ENCODE assay signal across 8 mouse cellular contexts in the genomic region with DNA sequence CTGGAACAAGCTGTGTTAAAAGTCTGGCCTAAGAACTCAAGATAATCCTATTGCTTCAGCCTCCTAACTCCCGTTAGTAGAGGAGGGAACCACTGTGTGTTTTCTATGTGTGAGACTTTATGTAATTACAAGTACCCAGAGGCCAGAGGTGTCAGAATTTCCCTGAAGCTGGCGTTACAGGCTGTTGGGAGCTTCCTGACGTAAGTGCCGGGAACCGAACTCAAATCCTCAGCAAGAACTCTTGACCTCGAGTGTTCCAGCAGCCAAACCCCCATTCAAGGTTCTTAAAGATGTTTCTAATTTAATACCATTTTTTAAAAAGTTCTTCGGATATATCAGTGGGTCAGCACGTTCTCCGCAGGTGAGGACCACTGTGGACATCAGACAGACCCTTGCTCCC. TPM values are rescaled to one million over a fixed set of nuclear protein-coding genes. Genes with fewer than 3 reads are reported as not detected.
DNase-seq lines count a peak whose midpoint lies in the region; ATAC-seq lines count a peak whose summit lies in the region.

No protein-coding gene starts in this region.

- intact Hi-C loops in heart, postnatal 14 days (cut with DNase I) = no loop called here

- ATAC-seq in heart, embryonic 16.5 days (replicated peaks; ENCODE audit: extremely low read depth, insufficient read depth, low FRiP score) = no peak
- ATAC-seq in hindbrain, embryonic 11.5 days (ENCODE audit: low FRiP score) = no peak
- no peak for ATAC-seq in midbrain, embryonic 11.5 days (ENCODE audit: low FRiP score)

- H3K9ac ChIP-seq in heart, embryonic 16.5 days (ENCODE audit: low read length) = peak overlapping the region; percentile 60; the same call in 1 of the 2 replicates
- H3K9ac ChIP-seq in hindbrain, embryonic 11.5 days (ENCODE audit: low read depth, low read length) = no peak overlapping the region
- H3K9ac ChIP-seq in midbrain, embryonic 11.5 days (ENCODE audit: low read length) = peak overlapping the region; percentile 95; the same call in 1 of the 2 replicates

- H3K4me3 ChIP-seq in heart, embryonic 16.5 days (ENCODE audit: low read length) = peak overlapping the region; percentile 83
- H3K4me3 ChIP-seq in hindbrain, embryonic 11.5 days (ENCODE audit: low read depth, low read length) = no peak overlapping the region
- peak overlapping the region; percentile 87 for H3K4me3 ChIP-seq in midbrain, embryonic 11.5 days (ENCODE audit: low read depth, low read length)

- DNase-seq in heart, postnatal 14 days = no peak
- peak; percentile 28 for DNase-seq in R1 (ENCODE audit: low read depth, low spot score)
- DNase-seq in hindbrain, embryonic 11.5 days (ENCODE audit: low spot score) = no peak
- DNase-seq in midbrain, embryonic 11.5 days (ENCODE audit: low spot score, missing footprints) = peak; percentile 89
- DNase-seq in layer of hippocampus, postnatal 14 days (ENCODE audit: low spot score in 2 of 2) = no peak
- DNase-seq in kidney, adult 18-20 months = no peak
- no peak for DNase-seq in frontal cortex, postnatal 14 days (ENCODE audit: low spot score in 2 of 2)

- peaks cover 2% of the 10 kb centered on the region; the same call in 1 of the 2 replicates for H3K9me3 ChIP-seq in heart, embryonic 16.5 days (replicated peaks; ENCODE audit: control insufficient read depth, low read length)
- peaks cover 2% of the 10 kb centered on the region; the same call in 1 of the 2 replicates for H3K9me3 ChIP-seq in hindbrain, embryonic 11.5 days (ENCODE audit: control insufficient read depth, low read length)
- H3K9me3 ChIP-seq in midbrain, embryonic 11.5 days (ENCODE audit: control insufficient read depth, low read length) = no peaks in the 10 kb centered on the region

- H3K4me2 ChIP-seq in heart, embryonic 16.5 days (ENCODE audit: low read depth, low read length) = peak overlapping the region; percentile 91
- peak overlapping the region; percentile 88 for H3K4me2 ChIP-seq in hindbrain, embryonic 11.5 days (replicated peaks; ENCODE audit: low read depth, low read length)
- H3K4me2 ChIP-seq in midbrain, embryonic 11.5 days = peak overlapping the region; percentile 89

- H3K4me1 ChIP-seq in heart, embryonic 16.5 days (ENCODE audit: control insufficient read depth, insufficient read depth, low read length) = peaks cover 26% of the 10 kb centered on the region
- peaks cover 10% of the 10 kb centered on the region for H3K4me1 ChIP-seq in hindbrain, embryonic 11.5 days (replicated peaks; ENCODE audit: control insufficient read depth, insufficient read depth, low read length)
- peaks cover 27% of the 10 kb centered on the region for H3K4me1 ChIP-seq in midbrain, embryonic 11.5 days (ENCODE audit: control insufficient read depth, insufficient read depth, low read length)

- H3K27me3 ChIP-seq in heart, embryonic 16.5 days (ENCODE audit: control insufficient read depth, insufficient read depth, low read length) = no peaks in the 10 kb centered on the region; the same call in 1 of the 2 replicates
- H3K27me3 ChIP-seq in hindbrain, embryonic 11.5 days (ENCODE audit: control insufficient read depth, insufficient read depth, low read length) = no peaks in the 10 kb centered on the region
- no peaks in the 10 kb centered on the region for H3K27me3 ChIP-seq in midbrain, embryonic 11.5 days (ENCODE audit: control insufficient read depth, insufficient read depth, low read length)

- peak overlapping the region; percentile 66 for H3K27ac ChIP-seq in heart, embryonic 16.5 days (ENCODE audit: low read length)
- no peak overlapping the region for H3K27ac ChIP-seq in hindbrain, embryonic 11.5 days (ENCODE audit: low read depth, low read length)
- no peak overlapping the region; the same call in 1 of the 2 replicates for H3K27ac ChIP-seq in midbrain, embryonic 11.5 days (ENCODE audit: low read depth, low read length)

- no peaks in the 10 kb centered on the region for H3K36me3 ChIP-seq in heart, embryonic 16.5 days (ENCODE audit: control insufficient read depth, insufficient read depth)
- no peaks in the 10 kb centered on the region for H3K36me3 ChIP-seq in hindbrain, embryonic 11.5 days (ENCODE audit: control insufficient read depth, insufficient read depth, low read length)
- H3K36me3 ChIP-seq in midbrain, embryonic 11.5 days (ENCODE audit: control insufficient read depth, insufficient read depth, low read length) = no peaks in the 10 kb centered on the region

- WGBS in heart, embryonic 16.5 days = 17% methylated on average over 9 of the region's 9 CpGs
- 13% methylated on average over 9 of the region's 9 CpGs for WGBS in hindbrain, embryonic 11.5 days
- 14% methylated on average over 9 of the region's 9 CpGs for WGBS in midbrain, embryonic 11.5 days

RNA-seq across cellular contexts. Expression of gene Cdr2l, which starts 0.4 kb away (rescaled TPM):
- 7.0 and 7.5 TPM in 2 replicates for polyA plus RNA-seq in heart, embryonic 16.5 days (2015; fragmentation: Nextera tagmentation; extraction: Ambion mirVana)
- total RNA-seq in heart, postnatal 14 days (2021) = 1 to 10 TPM; 8.7 to 9.9 TPM
- polyA plus RNA-seq in hindbrain, embryonic 11.5 days (2014; fragmentation: Nextera tagmentation; extraction: Ambion mirVana) = 19.0 and 20.0 TPM in 2 replicates
- polyA plus RNA-seq in midbrain, embryonic 11.5 days (2014; fragmentation: Nextera tagmentation; extraction: Ambion mirVana) = 20.6 and 20.9 TPM in 2 replicates
- total RNA-seq in layer of hippocampus, postnatal 14 days (2021) = 10 to 100 TPM; 18.6 to 21.3 TPM

RNA-seq across cellular contexts. Expression of gene Hid1, which starts 13.7 kb away (rescaled TPM):
- 8.5 and 9.2 TPM in 2 replicates for polyA plus RNA-seq in heart, embryonic 16.5 days (2015; fragmentation: Nextera tagmentation; extraction: Ambion mirVana)
- total RNA-seq in heart, postnatal 14 days (2021) = 1 to 10 TPM; 5.2 to 6.6 TPM
- polyA plus RNA-seq in hindbrain, embryonic 11.5 days (2014; fragmentation: Nextera tagmentation; extraction: Ambion mirVana) = 10.9 and 15.3 TPM in 2 replicates
- polyA plus RNA-seq in midbrain, embryonic 11.5 days (2014; fragmentation: Nextera tagmentation; extraction: Ambion mirVana) = 17.8 and 18.3 TPM in 2 replicates
- total RNA-seq in layer of hippocampus, postnatal 14 days (2021) = 10 to 100 TPM; 90.0 to 94.3 TPM

RNA-seq across cellular contexts. Expression of gene Mrpl58, which starts 22.3 kb away (rescaled TPM):
- polyA plus RNA-seq in heart, embryonic 16.5 days (2015; fragmentation: Nextera tagmentation; extraction: Ambion mirVana) = 175 and 179 TPM in 2 replicates
- 100 to 1,000 TPM; 128 to 140 TPM for total RNA-seq in heart, postnatal 14 days (2021)
- 226 and 243 TPM in 2 replicates for polyA plus RNA-seq in hindbrain, embryonic 11.5 days (2014; fragmentation: Nextera tagmentation; extraction: Ambion mirVana)
- 268 and 278 TPM in 2 replicates for polyA plus RNA-seq in midbrain, embryonic 11.5 days (2014; fragmentation: Nextera tagmentation; extraction: Ambion mirVana)
- 10 to 100 TPM; 95.7 to 96.6 TPM for total RNA-seq in layer of hippocampus, postnatal 14 days (2021)

RNA-seq across cellular contexts. Expression of gene Atp5h, which starts 38.5 kb away (rescaled TPM):
- 1,945 and 2,019 TPM in 2 replicates for polyA plus RNA-seq in heart, embryonic 16.5 days (2015; fragmentation: Nextera tagmentation; extraction: Ambion mirVana)
- total RNA-seq in heart, postnatal 14 days (2021) = 1,000 to 10,000 TPM; 2,066 to 2,137 TPM
- 899 and 905 TPM in 2 replicates for polyA plus RNA-seq in hindbrain, embryonic 11.5 days (2014; fragmentation: Nextera tagmentation; extraction: Ambion mirVana)
- polyA plus RNA-seq in midbrain, embryonic 11.5 days (2014; fragmentation: Nextera tagmentation; extraction: Ambion mirVana) = 886 and 917 TPM in 2 replicates
- total RNA-seq in layer of hippocampus, postnatal 14 days (2021) = 100 to 1,000 TPM; 440 to 460 TPM

RNA-seq across cellular contexts. Expression of gene Kctd2, which starts 38.7 kb away (rescaled TPM):
- polyA plus RNA-seq in heart, embryonic 16.5 days (2015; fragmentation: Nextera tagmentation; extraction: Ambion mirVana) = 3.9 and 12.6 TPM in 2 replicates
- total RNA-seq in heart, postnatal 14 days (2021) = 10 to 100 TPM; 22.2 to 25.2 TPM
- 21.0 and 27.5 TPM in 2 replicates for polyA plus RNA-seq in hindbrain, embryonic 11.5 days (2014; fragmentation: Nextera tagmentation; extraction: Ambion mirVana)
- polyA plus RNA-seq in midbrain, embryonic 11.5 days (2014; fragmentation: Nextera tagmentation; extraction: Ambion mirVana) = 21.6 and 24.0 TPM in 2 replicates
- total RNA-seq in layer of hippocampus, postnatal 14 days (2021) = 10 to 100 TPM; 59.0 to 68.3 TPM

Comparison
In these comparisons a context has a peak if more than half of its experiments do, and no peak if none do; other contexts are left out.
1. DNase-seq: peak in R1 (single experiment) and midbrain, embryonic 11.5 days (single experiment); none in heart, postnatal 14 days (0 of 2), hindbrain, embryonic 11.5 days (single experiment), layer of hippocampus, postnatal 14 days (0 of 2), kidney, adult 18-20 months (single experiment) and frontal cortex, postnatal 14 days (0 of 2).
2. Peak in every context shown above with its lines, with median percentiles within 50 percentile points of each other: H3K4me2 ChIP-seq.